Mouse (Mus musculus) adipocyte (in vitro differentiated cells): ENCODE measurements at regions not wholly inside any gene's neighbourhood (a gene's known extent, or its start where the extent isn't known, plus 50 kb on each side); places are given as distances from the start of the nearest gene placed in this dataset.

ENCODE experiments used
- DNase-seq: peaks from one replicate; pipeline ENCODE4 v3.0.0-alpha.2; 2016; ENCODE audit warnings: low spot score

DNA sequence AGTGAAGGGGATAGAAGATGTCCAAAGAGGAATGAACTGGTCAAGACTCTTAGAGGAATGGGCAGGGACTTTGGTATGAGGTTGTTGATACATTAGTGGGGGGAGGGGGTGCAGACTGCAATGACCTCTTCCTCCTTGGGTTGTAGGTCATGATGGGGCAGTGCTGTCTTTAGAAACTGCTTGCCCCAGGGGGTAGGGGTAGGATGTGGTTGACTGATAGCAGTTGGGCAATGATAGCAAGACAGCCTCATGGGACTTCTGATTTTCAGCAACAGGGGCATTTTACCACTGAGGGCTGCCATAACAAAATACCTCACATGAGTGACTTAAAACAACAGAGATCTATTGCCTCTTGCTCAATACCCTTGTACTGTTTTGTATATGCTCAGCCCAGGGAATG is 63.5 kb upstream of the 1700017B05Rik start:
- DNase-seq, result no peak

- DNase-seq, result no peak
These were observed 56.6 kb upstream of the 1700017B05Rik start for GRCm38 (mm10) chr9:57319009-57319408.

DNA sequence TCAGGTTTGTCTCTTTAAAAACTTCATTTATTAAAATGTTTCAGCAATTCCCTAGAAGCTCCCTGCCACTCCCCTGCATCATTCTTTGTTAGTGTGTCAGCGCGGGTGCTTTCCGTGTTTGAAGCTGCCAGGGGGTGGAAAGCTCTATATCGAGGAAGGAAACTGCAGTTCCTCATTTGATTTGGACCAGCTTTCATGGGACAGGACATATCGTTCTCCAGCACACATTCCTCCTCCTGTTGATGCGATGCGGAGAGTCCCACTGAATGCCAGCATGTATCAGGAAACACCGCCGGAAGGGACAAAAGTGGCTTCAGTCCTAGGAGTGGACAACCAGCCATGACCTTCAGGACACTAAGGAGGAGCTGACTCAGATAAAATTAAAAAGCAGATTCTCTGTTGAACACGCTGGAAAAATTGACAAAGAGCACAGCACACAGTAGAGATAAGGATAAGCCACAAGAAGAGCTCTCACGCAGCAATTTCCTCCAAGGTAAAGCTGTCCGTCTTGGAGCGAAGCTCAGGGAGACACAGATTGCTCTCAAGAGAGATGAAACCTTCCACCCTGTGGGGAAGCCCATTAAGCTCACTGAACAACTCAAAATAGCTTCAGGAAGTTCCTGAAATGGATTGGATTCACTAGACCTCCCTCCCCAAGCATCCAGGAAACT is 55.3 kb upstream of the 1700017B05Rik start:
- DNase-seq, result no peak

DNA sequence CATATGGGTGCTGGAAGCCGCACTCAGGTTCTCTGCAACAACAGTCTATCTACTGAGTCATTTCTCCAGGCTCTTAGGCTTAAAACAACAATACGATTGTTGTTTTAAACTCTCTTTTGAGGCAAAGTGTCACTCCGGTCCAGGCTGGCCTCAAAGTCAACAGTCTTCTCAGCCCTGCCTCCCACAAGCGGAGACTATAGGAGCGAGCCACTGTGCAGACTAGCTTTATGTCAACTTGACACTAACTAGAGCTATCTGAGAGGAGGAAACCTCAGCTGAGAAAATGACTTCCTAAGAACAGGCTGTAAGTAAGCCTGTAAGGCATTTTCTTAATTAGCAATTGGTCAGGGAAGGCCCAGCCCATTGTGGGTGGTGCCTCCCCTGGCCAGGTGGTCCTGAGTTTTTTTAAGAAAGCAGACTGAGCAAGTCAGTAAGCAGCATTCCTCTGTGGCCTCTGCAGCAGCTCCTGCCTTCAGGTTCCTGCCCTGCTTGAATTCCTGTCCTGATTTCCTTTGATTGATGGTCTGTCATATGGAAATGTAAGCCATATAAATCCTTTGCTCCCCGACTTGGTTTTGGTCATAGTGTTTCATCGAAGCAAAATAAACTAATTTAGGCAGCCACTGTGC is 52.7 kb upstream of the 1700017B05Rik start:
- DNase-seq, result no peak

GRCm38 (mm10) chr9:57313876-57314275 is 51.5 kb upstream of the 1700017B05Rik start:
- peak; percentile 33 for DNase-seq

DNA sequence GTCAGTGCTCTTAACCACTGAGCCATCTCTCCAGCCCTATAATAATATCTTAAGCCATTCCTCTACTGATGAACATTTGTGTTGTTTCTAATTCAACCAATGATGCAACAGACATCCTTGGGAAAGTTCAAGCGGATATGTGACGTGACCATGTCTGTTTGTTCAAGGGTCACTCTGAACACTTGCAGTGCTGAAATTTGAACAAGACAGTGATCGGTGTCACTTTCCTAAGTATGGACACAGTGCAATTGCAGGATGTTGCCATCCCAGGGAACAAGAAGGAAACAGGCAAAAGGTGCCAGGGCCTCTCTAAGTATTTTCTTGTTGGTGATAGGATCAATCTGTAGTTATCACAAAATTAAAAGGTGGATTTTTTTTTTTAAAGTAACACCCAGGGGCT is 50.1 kb upstream of the 1700017B05Rik start:
- DNase-seq, result peak; percentile 78
